Mouse (Mus musculus) kidney, embryonic 15.5 days (tissue): ENCODE results near the gene Tmem59. TPM values are rescaled to one million over a fixed set of nuclear protein-coding genes. Genes with fewer than 3 reads are reported as not detected.

Experiments used
- ATAC-seq: fragments of 200-750 bp; cut with Nextera tagmentation; replicated peaks from 2 replicates; pipeline ENCODE4 v1.8.0; 2017; ENCODE audit warnings: moderate TSS enrichment; ENCODE audit not compliant: low FRiP score
- H3K27ac ChIP-seq: fragments of 300-500 bp; sonication (generic); 2 replicates; pipeline ENCODE4 v1.5.1; 2015; ENCODE audit warnings: mild to moderate bottlenecking, inconsistent platforms
- H3K27me3 ChIP-seq: fragments of 300-500 bp; sonication (generic); 2 replicates; pipeline ENCODE4 v1.6.1; 2015; ENCODE audit warnings: inconsistent platforms
- H3K36me3 ChIP-seq: fragments of 300-500 bp; sonication (generic); 2 replicates; pipeline ENCODE4 v1.6.1; 2015; ENCODE audit warnings: inconsistent platforms
- H3K4me1 ChIP-seq: fragments of 300-500 bp; sonication (generic); 2 replicates; pipeline ENCODE4 v1.6.1; 2015; ENCODE audit warnings: inconsistent platforms
- H3K4me2 ChIP-seq: fragments of 300-500 bp; sonication (generic); 2 replicates; pipeline ENCODE4 v1.6.1; 2015; ENCODE audit warnings: moderate library complexity, mild to moderate bottlenecking, inconsistent platforms
- H3K4me3 ChIP-seq: fragments of 300-500 bp; sonication (generic); replicated peaks from 2 replicates; pipeline ENCODE4 v1.5.1; 2015; ENCODE audit warnings: mild to moderate bottlenecking, inconsistent platforms
- H3K9ac ChIP-seq: fragments of 300-500 bp; sonication (generic); 2 replicates; pipeline ENCODE4 v1.6.1; 2015; ENCODE audit warnings: mild to moderate bottlenecking, inconsistent platforms
- H3K9me3 ChIP-seq: fragments of 300-500 bp; sonication (generic); replicated peaks from 2 replicates; pipeline ENCODE4 v1.6.1; 2016; ENCODE audit warnings: inconsistent platforms
- WGBS: fragments of 180-500 bp; shearing (Covaris S2); methylation state at CpG from one replicate; pipeline ENCODE4 v1.1.7; 2015; ENCODE audit warnings: mixed read lengths; 5-methylcytosine and 5-hydroxymethylcytosine counted together
- polyA plus RNA-seq: library from polyadenylated mRNA; unstranded; fragments of >200 nt; fragmentation: Nextera tagmentation; extraction: Ambion mirVana; gene quantifications from 2 replicates; pipeline ENCODE4 v1.2.1, GENCODE M21; 2015

The Tmem59 gene
- polyA plus RNA-seq, 1 experiment from 2014 or later, result 455 TPM

DNA sequence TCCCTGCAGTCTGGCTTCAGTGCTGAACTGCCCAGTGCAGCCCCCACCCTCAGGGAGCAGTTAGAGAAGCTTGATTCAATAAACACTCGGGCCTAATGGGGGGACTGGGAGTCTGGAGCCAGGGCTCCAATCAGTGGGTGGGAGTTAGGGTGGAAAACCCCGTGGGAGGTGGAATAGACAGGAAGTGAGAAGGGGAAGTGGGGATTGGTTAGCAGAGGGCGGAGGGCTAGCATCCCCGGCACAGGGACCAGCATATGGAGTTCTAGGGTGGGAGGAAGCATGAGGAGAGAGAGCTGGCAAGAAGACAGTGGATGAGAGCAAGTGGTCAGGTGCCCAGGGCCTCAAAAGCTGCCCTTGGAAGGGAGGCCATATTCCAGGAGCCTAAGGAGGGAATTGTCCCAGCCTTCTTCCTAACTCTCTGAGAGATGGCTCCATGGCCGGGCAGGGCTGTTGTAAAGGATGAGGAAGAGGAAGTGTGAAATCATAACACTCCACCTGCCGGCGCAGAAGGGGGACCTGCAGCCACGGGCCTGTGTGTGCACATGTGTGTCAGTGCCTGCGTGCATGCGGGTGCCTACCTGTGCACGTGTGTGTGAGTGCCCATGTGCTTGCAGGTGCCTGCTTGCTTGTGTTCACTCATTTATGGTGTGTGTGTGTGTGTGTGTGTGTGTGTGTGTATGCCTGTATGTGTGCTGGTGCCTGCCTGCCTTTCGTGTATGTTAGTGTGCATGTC, 35.2 kb downstream of the Tmem59 start:
- 63% methylated on average over 12 of the region's 12 CpGs for WGBS
- Histone ChIP-seq H3K27ac (no peak overlapping the region), H3K36me3 (0 out of 2 replicates have a peak, but pooled peaks cover 4% of the 10 kb centered on the region), H3K9me3 (no peaks in the 10 kb centered on the region), H3K4me2 (no peak overlapping the region), H3K4me3 (no peak overlapping the region), H3K4me1 (peaks cover 17% of the 10 kb centered on the region; the same call in 1 of the 2 replicates), H3K9ac (no peak overlapping the region), H3K27me3 (no peaks in the 10 kb centered on the region)
- no peak for ATAC-seq

DNA sequence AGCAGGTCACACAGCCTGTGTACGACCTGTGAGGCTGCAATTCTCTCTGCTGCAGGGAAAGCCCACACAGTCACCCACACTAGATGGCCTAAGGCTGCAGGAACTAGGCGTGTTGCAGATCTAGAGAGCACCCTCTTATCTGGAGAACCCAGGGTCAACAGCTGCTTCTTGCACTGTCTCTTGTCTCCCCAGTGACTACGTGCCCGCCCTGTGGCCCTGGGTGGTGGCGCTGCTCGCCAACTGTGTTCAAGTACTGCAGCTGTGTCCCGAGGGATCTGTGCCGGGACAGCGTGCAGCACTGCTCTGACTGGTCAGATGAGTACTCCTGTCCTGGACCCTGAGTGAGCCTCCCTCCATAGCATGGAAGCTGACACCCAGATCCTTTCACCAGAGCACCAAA, 39.4 kb downstream of the Tmem59 start:
- 0 out of 2 replicates have a peak, but pooled peaks have one; percentile 62 for ATAC-seq
- H3K27me3 ChIP-seq, result no peaks in the 10 kb centered on the region
- H3K9me3 ChIP-seq, result no peaks in the 10 kb centered on the region
- H3K4me1 ChIP-seq, result 0 out of 2 replicates have a peak, but pooled peaks cover 5% of the 10 kb centered on the region
- H3K36me3 ChIP-seq, result no peaks in the 10 kb centered on the region
- WGBS, result 81% methylated on average over 9 of the region's 9 CpGs
- H3K9ac ChIP-seq, result no peak overlapping the region
- no peak overlapping the region for H3K4me2 ChIP-seq
- H3K4me3 ChIP-seq, result no peak overlapping the region
- H3K27ac ChIP-seq, result no peak overlapping the region

DNA sequence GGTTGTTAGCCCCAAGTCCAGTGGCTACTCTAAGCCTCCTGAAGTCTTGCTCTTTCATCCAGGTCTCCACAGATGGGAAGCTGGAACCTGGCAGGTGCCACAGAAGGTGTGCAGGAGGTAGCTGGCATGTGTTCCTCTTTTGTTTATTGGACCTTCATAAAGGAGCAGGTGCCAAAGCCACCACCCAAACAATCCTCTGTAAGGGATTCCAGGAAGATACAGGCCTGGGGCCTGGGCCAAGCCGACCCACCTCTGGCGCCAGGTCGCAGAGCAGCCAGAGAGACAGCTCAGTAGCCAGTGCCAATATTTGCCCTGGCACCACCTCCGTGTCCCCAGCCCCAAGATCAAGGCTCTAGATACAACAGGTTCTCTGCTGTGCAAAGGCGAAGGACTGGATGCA, 43.3 kb downstream of the Tmem59 start:
- Histone ChIP-seq H3K9me3 (no peaks in the 10 kb centered on the region), H3K27ac (no peak overlapping the region), H3K4me3 (no peak overlapping the region), H3K9ac (no peak overlapping the region), H3K36me3 (no peaks in the 10 kb centered on the region), H3K4me2 (no peak overlapping the region), H3K27me3 (no peaks in the 10 kb centered on the region), H3K4me1 (no peaks in the 10 kb centered on the region)
- 91% methylated on average over 5 of the region's 5 CpGs for WGBS
- ATAC-seq, result no peak

DNA sequence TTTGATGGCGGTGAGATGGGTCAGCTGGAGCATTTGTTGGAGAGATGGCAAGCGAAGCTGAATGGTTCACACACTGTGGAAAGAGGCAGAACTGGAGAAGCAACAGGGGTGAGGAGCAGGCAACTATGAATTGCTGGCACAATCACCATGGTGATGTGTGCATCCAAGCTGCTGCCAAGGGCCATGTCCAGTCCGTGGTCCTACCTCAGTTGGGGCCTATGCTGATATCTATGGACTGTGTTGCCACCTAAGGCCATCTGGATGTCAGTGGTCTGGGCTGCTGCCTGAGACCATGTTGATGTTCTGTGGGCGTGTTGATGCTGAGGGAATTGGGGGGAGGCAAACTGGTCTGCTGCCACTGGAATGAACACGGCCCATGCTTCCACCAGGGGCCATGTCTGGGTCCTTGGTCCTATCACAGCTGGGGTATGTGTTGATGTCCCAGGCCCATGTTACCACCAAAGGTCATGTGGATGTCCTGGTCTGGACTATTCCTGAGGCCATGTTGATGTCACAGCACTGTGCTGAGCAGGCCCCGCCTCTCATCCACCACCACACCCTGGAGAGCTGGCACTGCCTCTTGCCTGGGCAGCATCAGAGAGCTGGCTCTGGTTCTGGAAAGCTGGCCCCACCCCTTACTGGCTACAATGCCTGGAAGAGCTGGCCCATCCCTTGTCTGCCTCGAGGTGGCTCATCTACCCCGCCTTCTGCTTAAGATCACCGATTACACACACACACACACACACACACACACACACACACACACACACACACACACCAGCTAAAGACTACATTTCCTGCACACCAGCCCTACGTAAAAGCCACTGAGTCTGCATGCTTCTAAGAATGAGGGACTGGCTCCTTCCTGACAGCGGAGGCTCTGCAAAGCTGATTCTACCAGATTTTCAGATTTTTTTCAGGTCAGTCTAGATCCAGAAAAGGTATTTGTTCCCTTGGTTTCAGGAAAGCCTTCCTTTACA, 45.3 kb downstream of the Tmem59 start:
- Histone ChIP-seq H3K36me3 (no peaks in the 10 kb centered on the region), H3K4me1 (no peaks in the 10 kb centered on the region), H3K27me3 (no peaks in the 10 kb centered on the region), H3K4me3 (no peak overlapping the region), H3K4me2 (no peak overlapping the region), H3K9ac (no peak overlapping the region), H3K27ac (no peak overlapping the region), H3K9me3 (no peaks in the 10 kb centered on the region)
- no peak for ATAC-seq
- WGBS, result 83% methylated on average over 11 of the region's 11 CpGs

DNA sequence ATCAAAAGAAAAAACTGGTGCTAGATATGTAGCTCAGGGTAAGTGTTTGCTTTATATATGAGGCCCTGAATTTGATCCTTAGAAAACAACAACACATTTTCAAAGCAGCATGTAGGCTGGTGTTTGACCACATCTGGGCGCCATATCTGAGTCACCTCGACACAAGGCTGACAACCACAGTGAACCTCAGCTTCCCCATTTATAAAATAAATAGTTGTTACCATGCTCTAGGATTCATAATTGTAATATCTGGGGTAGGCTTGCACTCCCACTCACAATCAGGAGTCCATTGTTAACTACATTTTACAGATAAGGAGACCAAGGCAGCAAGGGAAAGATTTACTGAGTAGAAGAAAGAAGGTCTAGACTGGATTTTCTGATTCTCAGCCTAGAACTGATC, 48.1 kb downstream of the Tmem59 start:
- ATAC-seq, result no peak
- no peaks in the 10 kb centered on the region for H3K27me3 ChIP-seq
- H3K4me1 ChIP-seq, result no peaks in the 10 kb centered on the region
- 83% methylated on average over 2 of the region's 2 CpGs for WGBS
- H3K4me2 ChIP-seq, result no peak overlapping the region
- peaks cover 7% of the 10 kb centered on the region for H3K36me3 ChIP-seq
- no peaks in the 10 kb centered on the region for H3K9me3 ChIP-seq
- H3K27ac ChIP-seq, result no peak overlapping the region
- no peak overlapping the region for H3K4me3 ChIP-seq
- no peak overlapping the region for H3K9ac ChIP-seq

DNA sequence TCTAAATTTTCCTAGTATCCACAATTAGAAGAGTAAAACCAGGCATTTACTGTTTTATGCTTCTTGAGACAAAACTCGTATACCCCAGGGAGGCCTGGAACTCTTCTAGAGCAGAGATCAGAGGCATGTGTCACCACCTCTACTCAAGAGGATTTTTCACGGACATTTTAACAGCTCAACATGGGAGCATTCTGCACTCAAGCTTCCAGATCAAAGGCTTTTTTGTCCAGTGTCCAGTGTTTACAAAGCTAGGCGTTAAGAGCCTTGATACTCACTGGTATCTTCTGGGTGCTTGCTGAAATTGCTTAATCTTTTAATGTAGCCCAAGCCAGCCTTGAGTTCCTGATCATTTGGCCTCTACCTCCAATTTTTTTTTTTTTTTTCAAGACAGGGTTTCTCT, 54.0 kb downstream of the Tmem59 start:
- Histone ChIP-seq H3K4me3 (no peak overlapping the region), H3K4me1 (no peaks in the 10 kb centered on the region), H3K9me3 (no peaks in the 10 kb centered on the region), H3K27me3 (no peaks in the 10 kb centered on the region), H3K27ac (no peak overlapping the region), H3K4me2 (no peak overlapping the region), H3K9ac (no peak overlapping the region), H3K36me3 (peaks cover 63% of the 10 kb centered on the region)
- WGBS, result 56% methylated on average over 3 of the region's 3 CpGs
- ATAC-seq, result no peak

DNA sequence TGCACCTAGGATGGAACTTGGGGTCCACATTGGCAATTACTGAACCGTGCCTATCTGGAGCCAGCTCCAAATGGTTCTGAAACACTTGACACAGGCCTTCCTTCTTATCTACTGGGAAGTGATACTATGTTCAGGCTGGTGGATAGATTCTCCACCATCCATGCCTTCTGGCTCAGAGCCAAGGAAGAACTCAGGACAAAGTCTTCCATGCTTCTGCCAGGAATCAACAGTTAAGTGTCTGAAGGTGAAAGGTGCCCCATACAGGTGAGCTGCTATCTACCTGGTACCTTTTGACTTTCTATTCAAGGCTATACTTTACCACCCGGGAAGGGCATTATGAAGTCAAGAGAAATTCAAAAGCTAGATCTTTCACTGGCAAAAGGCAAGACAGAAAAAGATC, 60.1 kb downstream of the Tmem59 start:
- Histone ChIP-seq H3K9ac (no peak overlapping the region), H3K27me3 (no peaks in the 10 kb centered on the region), H3K4me2 (no peak overlapping the region), H3K4me1 (no peaks in the 10 kb centered on the region), H3K36me3 (peaks cover 96% of the 10 kb centered on the region), H3K9me3 (no peaks in the 10 kb centered on the region), H3K4me3 (no peak overlapping the region), H3K27ac (no peak overlapping the region)
- ATAC-seq, result no peak
- 91% methylated on average over 2 of the region's 2 CpGs for WGBS

DNA sequence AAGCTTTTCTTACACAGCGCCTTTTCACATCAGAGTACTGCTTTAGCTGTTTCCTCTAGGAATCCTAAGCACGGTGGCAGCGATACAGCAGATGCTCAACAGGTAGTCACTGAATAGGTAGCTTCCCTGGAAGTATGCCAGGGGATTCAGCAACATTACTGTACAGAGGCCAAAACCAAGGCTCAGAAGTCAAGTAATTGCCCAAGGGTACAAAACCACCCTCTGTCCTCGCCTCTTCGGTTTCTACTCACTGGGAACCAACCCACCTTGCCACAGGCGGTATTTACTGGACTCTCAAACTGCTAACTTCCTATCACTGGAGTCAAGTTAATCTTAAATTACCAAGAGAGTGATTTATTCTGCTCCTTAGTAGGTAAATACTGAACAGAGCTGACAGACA, 62.0 kb downstream of the Tmem59 start:
- H3K27ac ChIP-seq, result no peak overlapping the region
- no peaks in the 10 kb centered on the region for H3K9me3 ChIP-seq
- no peaks in the 10 kb centered on the region for H3K27me3 ChIP-seq
- peaks cover 7% of the 10 kb centered on the region for H3K4me1 ChIP-seq
- no peak overlapping the region for H3K9ac ChIP-seq
- no peak overlapping the region for H3K4me2 ChIP-seq
- H3K36me3 ChIP-seq, result peaks cover 92% of the 10 kb centered on the region
- H3K4me3 ChIP-seq, result no peak overlapping the region
- no peak for ATAC-seq
- 95% methylated on average over 6 of the region's 6 CpGs for WGBS

DNA sequence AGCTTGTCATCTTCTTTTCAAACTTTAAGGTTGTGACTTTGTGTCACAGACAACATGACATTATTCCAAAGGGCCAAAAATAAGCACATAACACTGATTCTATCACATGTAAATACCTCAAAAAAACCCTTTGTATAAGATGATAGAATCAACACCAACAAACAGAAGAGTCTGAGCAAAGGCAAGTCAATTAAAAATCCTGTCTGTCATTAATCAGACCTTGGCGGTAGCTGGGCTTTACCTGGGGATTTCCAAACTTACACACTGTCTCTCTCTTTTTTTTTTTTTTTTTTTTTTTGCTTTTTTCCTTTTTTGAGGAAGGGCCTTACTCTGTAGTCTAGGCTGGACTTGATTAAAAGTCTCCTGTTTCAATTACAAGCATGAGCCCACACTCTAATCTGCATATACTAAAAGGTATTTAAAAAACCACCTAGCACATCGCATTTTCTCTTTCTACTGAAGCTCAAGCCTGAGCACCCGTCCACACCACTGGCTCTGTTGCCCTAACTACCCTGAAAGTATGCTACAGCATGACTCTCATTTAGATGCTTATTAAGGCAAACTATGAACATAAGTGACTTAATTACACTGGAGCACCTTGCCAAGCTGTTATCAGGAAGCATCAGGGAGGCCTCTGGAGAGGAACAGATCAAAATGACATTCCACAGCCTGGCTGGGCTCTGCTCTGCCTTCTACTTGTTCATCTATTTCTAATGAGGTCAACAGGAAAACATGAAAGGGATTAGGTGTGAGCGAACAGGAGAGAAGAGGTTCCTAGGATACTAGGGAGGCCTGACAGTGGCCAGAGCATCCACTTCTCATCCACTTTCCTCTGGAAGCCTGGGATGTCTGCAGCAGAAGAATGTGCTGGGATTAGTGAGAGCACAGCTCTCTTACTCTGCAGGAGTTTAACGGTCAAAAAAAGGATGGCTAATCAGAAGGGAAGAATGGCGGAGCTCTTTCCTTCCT, 65.5 kb downstream of the Tmem59 start:
- H3K27ac ChIP-seq, result no peak overlapping the region
- no peak for ATAC-seq
- peaks cover 72% of the 10 kb centered on the region for H3K36me3 ChIP-seq
- WGBS, result 75% methylated on average over 6 of the region's 6 CpGs
- no peak overlapping the region for H3K4me2 ChIP-seq
- H3K27me3 ChIP-seq, result no peaks in the 10 kb centered on the region
- H3K9me3 ChIP-seq, result no peaks in the 10 kb centered on the region
- no peak overlapping the region for H3K9ac ChIP-seq
- H3K4me3 ChIP-seq, result no peak overlapping the region
- peaks cover 18% of the 10 kb centered on the region for H3K4me1 ChIP-seq

DNA sequence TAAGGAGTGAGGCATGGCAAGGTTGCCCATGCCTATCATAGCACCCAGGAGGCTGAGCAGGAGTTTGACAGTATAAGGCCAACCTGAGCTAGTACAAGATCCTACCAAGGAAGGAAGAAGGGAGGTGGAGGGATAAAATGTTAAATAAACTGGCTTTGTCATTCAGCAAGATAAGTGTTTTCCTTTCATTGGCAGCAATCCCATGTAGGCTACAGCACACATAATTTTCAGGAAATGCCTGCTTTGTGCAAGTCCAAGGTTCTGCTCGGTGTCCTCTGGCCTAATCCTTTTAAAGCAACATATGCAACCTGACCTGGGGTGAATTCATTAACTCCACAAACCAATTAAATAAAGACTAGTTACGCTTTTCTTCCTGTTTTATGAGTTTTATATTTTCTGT, 67.2 kb downstream of the Tmem59 start:
- Histone ChIP-seq H3K9ac (no peak overlapping the region), H3K4me3 (no peak overlapping the region), H3K36me3 (peaks cover 55% of the 10 kb centered on the region), H3K27me3 (no peaks in the 10 kb centered on the region), H3K4me2 (no peak overlapping the region), H3K9me3 (no peaks in the 10 kb centered on the region), H3K4me1 (peaks cover 29% of the 10 kb centered on the region), H3K27ac (peak overlapping the region; percentile 56)
- ATAC-seq, result no peak
- 49% methylated on average over 2 of the region's 2 CpGs for WGBS

DNA sequence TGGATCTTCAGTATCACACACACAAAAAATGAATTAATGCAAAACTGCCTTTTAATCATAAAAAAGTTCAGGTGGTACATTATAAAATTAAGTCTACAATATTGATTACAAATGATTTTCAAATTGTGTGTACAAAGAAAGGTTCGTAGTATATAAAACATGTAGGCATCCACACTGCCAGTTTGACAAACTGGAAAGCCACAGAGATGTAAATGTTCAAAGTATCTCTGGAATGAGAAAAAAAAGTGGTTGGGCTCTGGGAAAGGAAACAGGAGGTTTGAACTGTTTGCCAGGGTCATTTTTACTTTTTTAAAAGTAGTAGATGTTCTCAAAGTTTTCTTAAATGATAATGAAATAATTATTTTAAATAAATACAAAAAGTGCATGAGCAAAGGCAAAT, 67.8 kb downstream of the Tmem59 start:
- no peaks in the 10 kb centered on the region for H3K9me3 ChIP-seq
- whole genome bisulfite sequencing, result 65% methylated on average over 1 of the region's 1 CpGs
- peaks cover 48% of the 10 kb centered on the region for H3K36me3 ChIP-seq
- H3K4me2 ChIP-seq, result no peak overlapping the region
- no peaks in the 10 kb centered on the region for H3K27me3 ChIP-seq
- no peak for ATAC-seq
- H3K4me3 ChIP-seq, result no peak overlapping the region
- H3K27ac ChIP-seq, result peak overlapping the region; percentile 56; the same call in 1 of the 2 replicates
- peaks cover 33% of the 10 kb centered on the region for H3K4me1 ChIP-seq
- no peak overlapping the region for H3K9ac ChIP-seq
